Mouse (Mus musculus) retina, postnatal 7 days (tissue): ENCODE results near the gene Msi2.

Experiments used
- DNase-seq: peaks from one replicate; pipeline ENCODE4 v3.0.0-alpha.2; 2012; ENCODE audit warnings: low read depth, low spot score

The Msi2 gene

GRCm38 (mm10) chr11:88614527-88615305, 103.6 kb downstream of the Msi2 start:
- no peak for DNase-seq

- no peak for DNase-seq
Measured at GRCm38 (mm10) chr11:88613771-88614526, 104.4 kb downstream of the Msi2 start.

- no peak for DNase-seq
Measured at GRCm38 (mm10) chr11:88613008-88613407, 105.3 kb downstream of the Msi2 start.

GRCm38 (mm10) chr11:88612141-88612540, 106.2 kb downstream of the Msi2 start:
- DNase-seq, result no peak

DNA sequence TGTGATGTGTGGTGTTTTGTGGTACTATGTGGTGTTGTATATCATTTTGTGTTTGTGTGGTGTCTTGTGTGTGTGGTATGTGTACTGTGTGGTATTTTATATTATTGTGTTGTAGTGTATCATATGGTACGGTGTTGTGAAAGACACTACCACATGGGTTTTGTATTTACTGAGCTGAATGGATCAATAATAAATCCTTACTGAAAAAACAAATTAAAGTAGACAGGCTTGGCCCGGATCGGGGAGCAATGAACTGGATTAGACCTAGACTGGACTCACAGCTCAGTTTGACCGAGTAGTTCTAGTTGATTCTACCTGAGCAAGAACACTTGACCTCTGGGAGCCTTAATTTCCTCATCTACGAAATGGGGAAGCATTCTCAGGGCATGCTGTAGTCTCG, 107.5 kb downstream of the Msi2 start:
- no peak for DNase-seq

GRCm38 (mm10) chr11:88610112-88610511, 108.2 kb downstream of the Msi2 start:
- no peak for DNase-seq

GRCm38 (mm10) chr11:88608584-88608983, 109.7 kb downstream of the Msi2 start:
- DNase-seq, result no peak

- no peak for DNase-seq
Measured at GRCm38 (mm10) chr11:88607725-88608383, 110.5 kb downstream of the Msi2 start.

- DNase-seq, result no peak
Measured at GRCm38 (mm10) chr11:88605771-88606170, 112.5 kb downstream of the Msi2 start.

GRCm38 (mm10) chr11:88605098-88605525, 113.2 kb downstream of the Msi2 start:
- DNase-seq, result no peak

DNA sequence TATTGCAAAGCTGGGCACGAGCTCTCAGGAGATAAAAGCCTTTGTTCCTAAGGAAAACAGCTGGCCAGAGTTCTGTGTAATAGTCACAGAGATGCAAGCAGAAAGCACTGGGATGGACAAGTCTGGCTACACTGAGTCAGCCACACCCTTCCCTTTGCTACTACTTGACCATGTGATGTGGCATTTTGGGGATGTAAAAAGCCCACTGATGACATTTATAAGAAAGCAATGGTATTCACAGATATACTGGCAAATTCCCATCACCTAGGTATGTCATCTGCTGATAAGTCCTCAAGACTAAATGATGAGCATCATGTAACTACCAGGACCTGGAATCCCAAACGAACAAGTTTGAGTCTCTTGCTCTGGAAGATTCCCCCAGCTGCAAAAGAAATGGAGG, 113.7 kb downstream of the Msi2 start:
- DNase-seq, result no peak

DNA sequence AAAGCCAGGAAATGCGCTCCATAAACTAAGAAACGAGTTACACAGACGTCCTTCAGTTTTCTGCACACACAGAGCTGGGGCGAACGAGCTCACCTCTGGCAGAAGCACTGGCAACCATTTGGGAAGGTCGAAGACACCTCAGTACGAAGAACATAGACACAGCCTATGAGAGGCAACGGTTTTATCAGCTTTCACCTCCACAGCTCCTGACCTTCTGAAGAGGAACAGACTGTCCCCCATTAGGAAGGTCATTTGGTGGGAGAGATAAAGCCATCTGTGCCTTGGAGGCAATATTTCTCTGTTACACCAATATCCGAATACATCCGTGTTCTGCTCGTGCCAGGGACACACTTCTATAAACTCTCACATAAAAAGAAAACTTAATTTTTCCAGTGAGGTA, 114.9 kb downstream of the Msi2 start:
- DNase-seq, result no peak

- no peak for DNase-seq
Measured at GRCm38 (mm10) chr11:88602471-88603120, 115.7 kb downstream of the Msi2 start.

GRCm38 (mm10) chr11:88600194-88600593, 118.1 kb downstream of the Msi2 start:
- no peak for DNase-seq

- DNase-seq, result no peak
Measured at GRCm38 (mm10) chr11:88599332-88600130, 118.8 kb downstream of the Msi2 start.

DNA sequence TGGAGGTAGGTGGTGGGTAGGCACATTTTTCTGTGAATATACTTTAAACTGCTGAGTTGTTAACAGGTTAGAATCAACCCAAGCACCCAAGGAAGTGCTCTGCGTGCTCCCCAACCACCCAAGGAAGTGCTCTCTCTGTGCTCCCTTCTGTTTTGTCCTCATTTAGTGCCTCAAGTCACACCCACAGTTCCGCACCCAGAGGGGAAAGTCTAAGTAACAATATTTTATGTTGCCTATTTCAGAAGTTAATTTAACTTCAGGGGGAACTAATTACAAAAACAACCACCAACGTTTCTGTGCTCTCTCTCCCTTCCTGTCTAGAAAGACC, 119.5 kb downstream of the Msi2 start:
- DNase-seq, result no peak

DNA sequence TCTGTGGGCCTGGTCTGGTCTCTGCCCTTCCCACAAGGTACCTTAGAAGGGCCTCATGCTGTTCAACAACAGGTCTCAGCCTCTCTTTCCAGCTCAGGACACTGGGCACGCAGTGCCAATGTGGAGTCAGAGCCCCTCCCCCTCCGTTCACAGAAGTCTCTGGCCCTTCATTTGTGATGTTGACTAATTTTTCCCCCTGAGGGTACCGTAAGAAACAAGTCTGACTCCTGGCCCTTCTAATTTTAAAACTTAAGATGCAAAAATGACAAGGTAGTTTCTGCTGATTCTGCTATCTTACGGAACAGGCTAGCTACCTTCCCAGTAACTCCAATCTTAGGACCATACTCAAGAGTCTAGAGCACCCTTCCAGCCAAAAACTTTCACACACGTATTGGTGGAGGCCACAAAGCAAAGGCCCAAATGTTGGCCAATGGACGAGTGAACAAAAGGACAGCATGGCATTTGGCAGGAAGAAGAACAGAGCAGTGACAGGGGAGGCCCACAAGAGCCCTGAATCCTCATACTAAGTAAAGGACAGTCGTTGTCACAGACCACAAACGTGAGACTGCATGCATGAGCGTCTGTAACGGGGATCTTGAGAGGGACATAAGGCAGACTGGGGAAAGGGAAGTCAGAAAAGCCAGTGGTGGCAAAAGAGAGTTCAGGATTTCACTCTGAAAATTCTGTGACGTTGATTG, 120.0 kb downstream of the Msi2 start:
- no peak for DNase-seq

DNA sequence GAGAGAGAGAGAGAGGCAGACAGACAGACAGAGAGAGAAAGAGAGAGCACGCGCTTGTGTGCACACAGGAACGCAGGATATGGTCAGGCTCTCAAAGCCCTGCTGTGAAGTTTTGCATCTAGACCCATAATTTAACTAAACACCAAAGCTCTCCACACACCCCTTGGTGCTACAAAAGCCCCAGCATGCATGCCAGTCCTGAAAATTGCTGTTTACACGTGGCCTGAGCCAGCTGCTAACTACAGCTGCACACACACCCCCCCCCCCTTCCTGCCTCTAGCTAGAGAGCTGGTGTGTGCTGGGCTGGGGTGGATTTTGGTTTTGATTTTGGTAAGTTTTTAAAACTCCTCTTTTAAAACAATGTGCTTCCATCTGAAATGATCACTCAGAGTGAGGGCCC, 122.7 kb downstream of the Msi2 start:
- DNase-seq, result no peak

DNA sequence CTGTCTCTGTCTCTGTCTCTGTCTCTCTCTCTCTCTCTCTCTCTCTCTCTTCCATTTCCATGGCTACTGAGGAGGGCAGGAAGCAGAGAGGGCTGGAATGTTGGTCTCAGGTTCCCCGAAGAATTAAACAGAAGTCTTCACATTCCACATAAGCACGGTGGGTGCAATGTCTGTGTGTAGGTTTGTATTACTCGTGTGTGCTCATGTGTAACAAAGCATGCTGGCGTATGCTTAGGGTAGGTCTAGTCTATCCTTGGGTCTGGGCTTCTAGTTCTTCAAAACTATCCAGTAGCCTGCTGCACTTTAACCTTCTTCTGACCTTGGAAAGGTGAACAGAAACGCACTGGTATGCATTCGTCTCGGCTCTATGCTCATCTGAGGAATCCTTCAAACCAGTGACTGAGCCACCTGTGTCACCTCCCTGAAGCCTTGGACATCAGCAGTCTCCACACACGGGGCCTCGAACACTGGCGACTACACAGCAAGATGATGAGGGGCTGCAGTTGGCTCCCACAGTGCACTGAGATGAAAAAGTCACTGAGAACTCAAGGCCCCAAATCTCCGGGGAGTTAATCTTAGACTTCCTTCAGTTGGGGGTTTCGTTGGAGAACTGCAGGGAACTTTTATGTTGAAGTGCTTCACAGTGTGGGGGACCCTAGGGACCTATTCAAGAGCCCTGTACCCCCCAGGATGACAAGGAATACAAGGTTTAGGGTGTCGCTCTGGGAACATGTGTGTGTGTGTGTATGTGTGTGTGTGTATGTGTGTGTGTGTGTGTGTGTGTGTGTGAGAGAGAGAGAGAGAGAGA, 123.3 kb downstream of the Msi2 start:
- DNase-seq, result no peak

- no peak for DNase-seq
Measured at GRCm38 (mm10) chr11:88594010-88594409, 124.3 kb downstream of the Msi2 start.
